Mouse (Mus musculus): ENCODE results near the gene Phactr1. TPM values are rescaled to one million over a fixed set of nuclear protein-coding genes. Genes with fewer than 3 reads are reported as not detected.
A peak's percentile ranks its signal among the peaks of the same experiment; 100 is the strongest.

Phactr1 gene
- polyA plus RNA-seq, 1 experiment from 2014 or later, result 10.0 TPM

- WGBS, result 21% methylated on average over 10 of the region's 10 CpGs
- Histone ChIP-seq H3K36me3 (ENCODE audit: control insufficient read depth, insufficient read depth, low read length) (no peaks in the 10 kb centered on the region), H3K27ac (ENCODE audit: low read depth) (no peak overlapping the region), H3K4me1 (replicated peaks; ENCODE audit: control insufficient read depth, insufficient read depth, low read length) (peaks cover 7% of the 10 kb centered on the region; the same call in 1 of the 2 replicates), H3K9ac (ENCODE audit: low read length) (no peak overlapping the region), H3K4me3 (ENCODE audit: low read depth, low read length) (no peak overlapping the region), H3K4me2 (ENCODE audit: low read length) (no peak overlapping the region), H3K27me3 (replicated peaks; ENCODE audit: control insufficient read depth, insufficient read depth, low read length) (no peaks in the 10 kb centered on the region), H3K9me3 (ENCODE audit: control insufficient read depth, low read length) (no peaks in the 10 kb centered on the region)
- ATAC-seq (replicated peaks; ENCODE audit: low FRiP score, low TSS enrichment, low read depth) (0 out of 2 replicates have a peak, but pooled peaks have one; percentile 47), DNase-seq (ENCODE audit: low spot score) (peak; percentile 98)
Measured at GRCm38 (mm10) chr13:42822545-42822944, 142.1 kb downstream of the Phactr1 start.

GRCm38 (mm10) chr13:42823875-42824274 is 143.5 kb downstream of the Phactr1 start:
- H3K4me1 ChIP-seq (replicated peaks; ENCODE audit: control insufficient read depth, insufficient read depth, low read length), result peaks cover 7% of the 10 kb centered on the region; the same call in 1 of the 2 replicates
- no peak overlapping the region for H3K4me2 ChIP-seq (ENCODE audit: low read length)
- no peak overlapping the region for H3K27ac ChIP-seq (ENCODE audit: low read depth)
- no peak for ATAC-seq (replicated peaks; ENCODE audit: low FRiP score, low TSS enrichment, low read depth)
- no peaks in the 10 kb centered on the region for H3K36me3 ChIP-seq (ENCODE audit: control insufficient read depth, insufficient read depth, low read length)
- no peak overlapping the region for H3K4me3 ChIP-seq (ENCODE audit: low read depth, low read length)
- no peaks in the 10 kb centered on the region for H3K27me3 ChIP-seq (replicated peaks; ENCODE audit: control insufficient read depth, insufficient read depth, low read length)
- 87% methylated on average over 7 of the region's 7 CpGs for WGBS
- no peak for DNase-seq (ENCODE audit: low spot score)
- no peak overlapping the region for H3K9ac ChIP-seq (ENCODE audit: low read length)
- no peaks in the 10 kb centered on the region for H3K9me3 ChIP-seq (ENCODE audit: control insufficient read depth, low read length)

- Histone ChIP-seq H3K9me3 (ENCODE audit: control insufficient read depth, low read length) (no peaks in the 10 kb centered on the region), H3K4me3 (ENCODE audit: low read depth, low read length) (no peak overlapping the region), H3K27me3 (replicated peaks; ENCODE audit: control insufficient read depth, insufficient read depth, low read length) (no peaks in the 10 kb centered on the region), H3K4me2 (ENCODE audit: low read length) (no peak overlapping the region), H3K9ac (ENCODE audit: low read length) (no peak overlapping the region), H3K27ac (ENCODE audit: low read depth) (no peak overlapping the region), H3K36me3 (ENCODE audit: control insufficient read depth, insufficient read depth, low read length) (no peaks in the 10 kb centered on the region), H3K4me1 (replicated peaks; ENCODE audit: control insufficient read depth, insufficient read depth, low read length) (peaks cover 5% of the 10 kb centered on the region; the same call in 1 of the 2 replicates)
- ATAC-seq (replicated peaks; ENCODE audit: low FRiP score, low TSS enrichment, low read depth) (no peak), DNase-seq (ENCODE audit: low spot score) (no peak)
- 53% methylated on average over 8 of the region's 8 CpGs for WGBS
Measured at GRCm38 (mm10) chr13:42826602-42827001, 146.2 kb downstream of the Phactr1 start.

- no peak overlapping the region for H3K9ac ChIP-seq (ENCODE audit: low read length)
- H3K4me2 ChIP-seq (ENCODE audit: low read length), result no peak overlapping the region
- H3K27ac ChIP-seq (ENCODE audit: low read depth), result no peak overlapping the region
- H3K4me3 ChIP-seq (ENCODE audit: low read depth, low read length), result no peak overlapping the region
- no peak for ATAC-seq (replicated peaks; ENCODE audit: low FRiP score, low TSS enrichment, low read depth)
- DNase-seq (ENCODE audit: low spot score), result no peak
- no peaks in the 10 kb centered on the region for H3K4me1 ChIP-seq (replicated peaks; ENCODE audit: control insufficient read depth, insufficient read depth, low read length)
- 48% methylated on average over 9 of the region's 9 CpGs for WGBS
- no peaks in the 10 kb centered on the region for H3K36me3 ChIP-seq (ENCODE audit: control insufficient read depth, insufficient read depth, low read length)
- H3K27me3 ChIP-seq (replicated peaks; ENCODE audit: control insufficient read depth, insufficient read depth, low read length), result no peaks in the 10 kb centered on the region
- no peaks in the 10 kb centered on the region for H3K9me3 ChIP-seq (ENCODE audit: control insufficient read depth, low read length)
Measured at GRCm38 (mm10) chr13:42828978-42829377, 148.6 kb downstream of the Phactr1 start.

- DNase-seq (ENCODE audit: low spot score) (no peak), ATAC-seq (replicated peaks; ENCODE audit: low FRiP score, low TSS enrichment, low read depth) (no peak)
- H3K4me3 ChIP-seq (ENCODE audit: low read depth, low read length), result no peak overlapping the region
- WGBS, result 55% methylated on average over 2 of the region's 2 CpGs
- no peak overlapping the region for H3K4me2 ChIP-seq (ENCODE audit: low read length)
- H3K9me3 ChIP-seq (ENCODE audit: control insufficient read depth, low read length), result no peaks in the 10 kb centered on the region
- H3K4me1 ChIP-seq (replicated peaks; ENCODE audit: control insufficient read depth, insufficient read depth, low read length), result no peaks in the 10 kb centered on the region
- H3K36me3 ChIP-seq (ENCODE audit: control insufficient read depth, insufficient read depth, low read length), result no peaks in the 10 kb centered on the region
- H3K9ac ChIP-seq (ENCODE audit: low read length), result no peak overlapping the region
- H3K27ac ChIP-seq (ENCODE audit: low read depth), result no peak overlapping the region
- H3K27me3 ChIP-seq (replicated peaks; ENCODE audit: control insufficient read depth, insufficient read depth, low read length), result no peaks in the 10 kb centered on the region
Measured at GRCm38 (mm10) chr13:42835441-42835840, 155.0 kb downstream of the Phactr1 start.

GRCm38 (mm10) chr13:42839358-42839757 is 158.9 kb downstream of the Phactr1 start:
- no peaks in the 10 kb centered on the region for H3K4me1 ChIP-seq (replicated peaks; ENCODE audit: control insufficient read depth, insufficient read depth, low read length)
- H3K4me3 ChIP-seq (ENCODE audit: low read depth, low read length), result no peak overlapping the region
- H3K27me3 ChIP-seq (replicated peaks; ENCODE audit: control insufficient read depth, insufficient read depth, low read length), result no peaks in the 10 kb centered on the region
- no peak overlapping the region for H3K9ac ChIP-seq (ENCODE audit: low read length)
- DNase-seq (ENCODE audit: low spot score) (no peak), ATAC-seq (replicated peaks; ENCODE audit: low FRiP score, low TSS enrichment, low read depth) (no peak)
- no peaks in the 10 kb centered on the region for H3K36me3 ChIP-seq (ENCODE audit: control insufficient read depth, insufficient read depth, low read length)
- no peak overlapping the region for H3K4me2 ChIP-seq (ENCODE audit: low read length)
- H3K27ac ChIP-seq (ENCODE audit: low read depth), result no peak overlapping the region
- no peaks in the 10 kb centered on the region for H3K9me3 ChIP-seq (ENCODE audit: control insufficient read depth, low read length)
- WGBS, result 78% methylated on average over 2 of the region's 2 CpGs

- no peaks in the 10 kb centered on the region for H3K4me1 ChIP-seq (replicated peaks; ENCODE audit: control insufficient read depth, insufficient read depth, low read length)
- no peaks in the 10 kb centered on the region for H3K36me3 ChIP-seq (ENCODE audit: control insufficient read depth, insufficient read depth, low read length)
- no peak overlapping the region for H3K4me3 ChIP-seq (ENCODE audit: low read depth, low read length)
- DNase-seq (ENCODE audit: low spot score) (no peak), ATAC-seq (replicated peaks; ENCODE audit: low FRiP score, low TSS enrichment, low read depth) (no peak)
- no peak overlapping the region for H3K9ac ChIP-seq (ENCODE audit: low read length)
- H3K27ac ChIP-seq (ENCODE audit: low read depth), result no peak overlapping the region
- no peak overlapping the region for H3K4me2 ChIP-seq (ENCODE audit: low read length)
- H3K9me3 ChIP-seq (ENCODE audit: control insufficient read depth, low read length), result no peaks in the 10 kb centered on the region
- whole genome bisulfite sequencing, result 65% methylated on average over 10 of the region's 10 CpGs
- no peaks in the 10 kb centered on the region for H3K27me3 ChIP-seq (replicated peaks; ENCODE audit: control insufficient read depth, insufficient read depth, low read length)
Measured at GRCm38 (mm10) chr13:42852086-42852485, 171.7 kb downstream of the Phactr1 start.

GRCm38 (mm10) chr13:42853900-42854595 is 173.6 kb downstream of the Phactr1 start:
- no peak for ATAC-seq (replicated peaks; ENCODE audit: low FRiP score, low TSS enrichment, low read depth)
- WGBS, result 28% methylated on average over 10 of the region's 11 CpGs
- H3K27ac ChIP-seq (ENCODE audit: low read depth), result no peak overlapping the region
- no peak overlapping the region for H3K4me2 ChIP-seq (ENCODE audit: low read length)
- no peaks in the 10 kb centered on the region for H3K36me3 ChIP-seq (ENCODE audit: control insufficient read depth, insufficient read depth, low read length)
- no peak for DNase-seq (ENCODE audit: low spot score)
- no peaks in the 10 kb centered on the region for H3K27me3 ChIP-seq (replicated peaks; ENCODE audit: control insufficient read depth, insufficient read depth, low read length)
- no peaks in the 10 kb centered on the region for H3K9me3 ChIP-seq (ENCODE audit: control insufficient read depth, low read length)
- H3K4me3 ChIP-seq (ENCODE audit: low read depth, low read length), result no peak overlapping the region
- no peaks in the 10 kb centered on the region for H3K4me1 ChIP-seq (replicated peaks; ENCODE audit: control insufficient read depth, insufficient read depth, low read length)
- H3K9ac ChIP-seq (ENCODE audit: low read length), result no peak overlapping the region
